Mouse (Mus musculus) layer of hippocampus, postnatal 36 days (tissue): ENCODE data around the gene Csnk2b. TPM values are rescaled to one million over a fixed set of nuclear protein-coding genes. Genes with fewer than 3 reads are reported as not detected.

Experiments
- DNase-seq, 2 experiments: peaks; one replicate each; pipeline ENCODE4 v3.0.0; 2022
- total RNA-seq, 2 experiments: library from RNA; stranded (reverse); gene quantifications; 2 replicates each; pipeline ENCODE4 v1.2.3; 2021

The Csnk2b gene
- total RNA-seq, 2 experiments from 2014 or later = 169 to 176 TPM

DNA sequence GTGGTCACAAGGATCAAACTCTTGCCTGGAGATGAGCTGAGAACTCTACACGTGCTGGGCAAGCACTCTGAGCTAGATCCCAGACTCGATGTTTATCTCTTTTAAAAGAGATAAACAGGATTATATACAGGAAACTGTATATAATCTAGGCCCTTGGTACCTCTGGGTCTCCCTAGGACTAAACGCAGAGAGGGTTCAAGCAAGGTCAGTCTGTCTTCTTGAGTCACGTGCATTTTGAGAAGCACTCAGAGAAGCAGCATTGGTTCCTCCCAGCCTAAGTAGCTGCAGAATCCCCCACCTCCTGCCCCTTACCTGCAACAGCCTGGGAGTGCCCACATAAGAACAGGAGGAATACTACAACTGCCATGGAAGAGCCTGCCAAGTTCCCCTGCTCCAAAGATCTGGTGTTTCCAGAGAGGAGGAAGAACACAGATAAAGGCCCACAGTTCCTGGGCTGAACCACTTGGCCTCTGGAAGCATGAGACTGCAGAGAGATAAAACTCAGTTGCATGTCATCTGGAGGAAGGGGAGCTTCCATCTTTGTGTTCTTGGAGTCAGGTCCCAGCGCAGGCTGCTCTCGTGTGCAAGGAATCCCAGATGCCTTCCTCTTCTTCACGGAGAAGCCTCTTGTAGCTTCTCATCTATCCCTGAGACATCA is 36.5 kb downstream of the Csnk2b start, which contains the start of gene Ly6g6f:
Gene Ly6g6f, minus strand, starts transcription at position 403 of the 658 bp plus-strand sequence.
- DNase-seq = no peak

DNA sequence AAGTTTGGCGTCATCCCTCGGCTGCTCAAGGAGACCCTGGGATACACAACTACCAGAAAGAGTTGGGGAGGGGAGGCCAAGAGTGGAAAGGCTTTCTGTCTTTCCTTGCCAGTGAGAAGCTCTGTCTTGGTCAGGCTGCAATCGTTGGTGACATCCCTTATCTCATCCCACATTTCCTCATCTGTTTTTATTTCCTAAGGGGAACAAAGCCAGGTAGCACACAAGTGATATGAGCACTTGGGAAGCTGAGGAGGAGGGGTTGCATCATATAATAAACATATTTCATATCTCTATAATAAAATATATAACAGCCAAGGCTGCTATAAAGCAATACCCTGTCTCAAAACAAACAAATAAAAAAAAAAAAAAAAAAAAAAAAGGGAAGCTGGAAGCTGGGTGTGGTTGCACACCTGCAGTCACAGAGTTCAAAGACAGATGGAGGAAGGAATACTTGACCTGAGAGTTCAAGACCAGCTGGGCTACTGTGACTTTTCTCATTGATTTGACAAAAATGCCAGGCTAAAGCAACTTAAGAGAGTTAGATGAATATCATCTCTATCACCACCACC is 37.8 kb downstream of the Csnk2b start:
- DNase-seq = no peak

GRCm38 (mm10) chr17:35082841-35083576 is 38.8 kb downstream of the Csnk2b start:
- DNase-seq = no peak

DNA sequence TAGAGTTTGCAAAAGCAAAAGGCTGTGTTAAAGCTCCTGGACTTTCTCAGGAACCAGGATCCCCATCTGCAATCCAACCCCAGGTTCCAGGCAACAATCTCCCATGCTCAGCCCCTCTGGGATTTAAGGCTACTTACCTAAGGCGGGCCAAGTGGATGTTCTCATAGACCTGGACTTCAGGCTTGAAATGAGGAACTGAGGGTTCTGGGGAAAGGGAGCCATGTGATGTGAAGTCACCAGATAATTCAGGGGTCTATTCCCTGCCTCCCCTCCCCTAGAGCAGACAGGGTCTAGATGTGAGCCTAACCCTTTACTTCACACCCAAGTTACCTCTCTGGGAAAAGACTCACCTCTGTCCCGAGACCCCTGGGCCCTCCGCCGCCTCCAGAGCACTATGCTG is 41.1 kb downstream of the Csnk2b start:
- DNase-seq = no peak

- DNase-seq = no peak
Observed at GRCm38 (mm10) chr17:35080248-35080647, 41.6 kb downstream of the Csnk2b start.

GRCm38 (mm10) chr17:35079778-35080177 is 42.1 kb downstream of the Csnk2b start:
- DNase-seq = no peak

DNA sequence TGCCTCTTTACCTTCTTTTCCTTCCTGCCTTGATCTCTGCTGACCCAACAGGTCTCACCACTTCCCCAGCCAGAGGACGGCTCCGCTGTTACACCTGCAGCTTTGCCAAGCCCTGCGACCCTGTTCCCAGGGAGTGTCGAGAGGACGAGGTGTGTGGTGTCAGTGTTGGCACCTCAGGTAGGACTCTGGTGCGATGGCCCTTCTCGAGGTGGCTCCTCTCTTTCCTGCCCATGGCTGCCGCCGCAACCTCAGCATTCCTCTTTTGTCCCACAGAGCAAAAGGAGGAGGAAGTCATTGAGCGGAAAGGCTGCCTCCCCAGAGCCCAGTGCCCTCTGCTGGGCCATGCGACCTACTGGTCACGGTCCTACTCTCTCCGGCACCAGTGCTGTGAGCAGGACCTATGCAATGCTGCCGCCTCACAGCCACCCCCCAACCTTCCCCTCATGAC is 44.0 kb downstream of the Csnk2b start, which contains the start of gene Ly6g6d:
Gene Ly6g6d, minus strand, starts transcription at position 280 of the 448 bp plus-strand sequence.
- no peak for DNase-seq

DNA sequence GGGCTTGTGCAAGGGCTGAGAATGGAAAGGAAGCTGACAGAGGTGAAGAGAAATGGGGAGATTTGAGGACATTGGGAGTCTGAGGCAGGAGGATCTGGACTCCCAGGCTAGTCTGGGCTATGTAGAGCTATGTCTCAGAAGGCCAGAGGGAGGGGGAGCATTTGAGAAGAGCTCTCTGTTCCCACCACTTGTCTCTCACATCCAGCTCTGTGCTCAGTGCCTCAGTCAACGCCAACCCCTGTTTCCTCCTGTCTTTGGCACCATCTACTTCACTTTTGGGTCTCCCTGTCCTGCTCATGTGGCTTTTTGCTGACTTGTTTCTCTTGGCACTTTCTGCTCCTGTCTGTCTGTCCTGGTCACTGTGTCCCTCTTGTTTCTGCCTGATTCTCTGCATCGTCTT is 44.6 kb downstream of the Csnk2b start:
- DNase-seq = no peak

DNA sequence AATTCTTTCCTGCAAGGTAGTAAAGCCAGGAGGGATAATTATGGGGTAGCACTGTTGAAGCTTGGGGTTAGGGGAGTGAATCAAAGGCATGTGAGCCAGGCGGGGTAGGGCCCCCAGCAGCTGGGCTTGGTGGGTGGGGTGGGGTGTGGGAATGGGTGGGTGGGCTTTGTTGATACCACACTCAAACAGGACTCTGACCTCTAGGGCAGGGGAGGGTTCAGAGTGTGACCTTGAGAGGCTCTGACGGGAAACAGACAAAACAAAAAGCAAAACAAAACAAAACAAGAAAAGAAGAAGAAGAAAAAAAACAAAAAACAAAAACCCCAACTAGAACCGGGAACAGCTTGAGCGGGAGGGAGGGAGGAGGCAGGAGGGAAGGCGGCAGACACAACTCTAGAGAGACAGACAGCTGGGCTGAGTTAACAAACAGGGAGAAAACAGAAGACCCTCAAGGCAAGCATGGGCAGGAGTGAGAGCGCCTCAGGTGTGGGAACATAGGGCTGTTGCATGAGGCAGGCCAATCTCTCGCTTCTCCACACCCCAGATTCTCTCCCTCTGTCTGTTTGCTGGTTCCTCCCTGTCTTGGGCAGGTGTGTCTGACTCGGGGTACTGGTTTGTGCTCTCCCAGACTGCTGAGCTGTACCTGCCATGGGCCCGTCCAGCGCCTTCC is 45.2 kb downstream of the Csnk2b start, which contains the start of gene Ly6g6e:
Gene Ly6g6e, plus strand, starts transcription at position 396 of the 670 bp plus-strand sequence.
- no peak for DNase-seq

GRCm38 (mm10) chr17:35074097-35074496 is 47.8 kb downstream of the Csnk2b start:
- no peak for DNase-seq

GRCm38 (mm10) chr17:35071454-35071853 is 50.4 kb downstream of the Csnk2b start:
- DNase-seq = no peak

DNA sequence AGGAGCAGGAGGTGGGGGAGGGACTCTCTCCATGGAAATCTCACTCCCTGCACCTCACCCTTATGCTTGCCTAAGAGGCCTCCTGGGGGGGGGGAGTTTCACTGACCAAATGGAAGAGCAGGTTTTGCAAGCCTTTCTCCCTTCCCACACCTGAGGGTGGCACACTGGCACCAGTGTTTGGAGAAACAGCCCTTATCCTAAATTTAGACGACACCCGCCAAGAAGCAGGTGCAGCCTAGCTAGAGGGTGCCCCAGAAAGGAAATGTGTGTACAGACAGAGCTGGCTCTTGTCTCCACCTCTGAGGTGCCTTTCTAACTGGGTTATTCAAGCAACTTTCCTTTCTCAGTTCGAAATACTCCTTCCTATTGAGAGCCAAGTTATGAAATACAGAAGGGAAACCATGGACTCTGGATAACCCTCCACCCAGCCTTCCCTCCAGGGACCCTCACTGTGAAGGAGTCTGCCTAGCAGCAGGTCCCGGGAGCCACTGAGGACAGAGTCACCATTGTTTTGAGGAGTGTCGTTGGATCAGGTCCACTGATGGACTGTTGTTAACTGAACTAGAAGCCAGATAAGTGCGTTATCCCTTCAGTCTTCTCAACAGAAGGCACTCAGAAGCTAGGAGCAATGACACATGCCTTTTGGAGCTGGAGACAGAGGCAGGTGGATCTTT is 51.2 kb downstream of the Csnk2b start:
- DNase-seq = no peak

DNA sequence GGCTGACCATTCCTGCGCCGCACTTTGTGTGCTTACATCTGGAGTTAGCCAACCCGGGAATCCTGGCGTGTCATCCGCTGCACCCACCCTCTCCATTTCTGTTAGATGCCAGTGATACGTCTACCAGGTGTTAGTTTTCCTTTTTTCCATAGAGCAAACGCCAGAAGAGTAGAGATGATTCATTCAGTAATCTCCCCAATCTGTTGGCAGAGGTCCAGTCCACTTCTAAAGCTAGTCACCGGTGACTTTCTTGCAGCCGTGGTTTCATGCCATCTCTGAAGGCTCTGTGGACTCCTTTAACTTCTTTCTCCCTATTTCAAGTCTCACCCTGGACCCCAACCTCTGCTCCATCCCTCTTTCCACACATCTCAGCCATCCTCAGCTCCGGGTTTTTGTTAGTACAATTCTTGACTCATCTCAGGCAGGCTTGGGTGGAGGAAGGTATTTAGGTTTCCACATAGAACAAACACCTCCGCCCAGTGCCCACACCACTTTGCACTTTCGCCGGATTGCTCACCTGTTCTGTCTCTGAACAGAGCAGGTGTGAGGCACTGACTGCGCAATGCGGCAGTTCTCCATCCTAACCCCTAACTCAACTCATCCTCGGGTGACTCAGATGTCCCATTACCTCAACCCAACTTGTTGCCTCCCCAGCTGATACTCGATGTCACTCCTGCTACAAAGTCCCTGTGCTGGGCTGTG is 53.5 kb downstream of the Csnk2b start:
- no peak for DNase-seq

Other genes starting within 250 kb of the Csnk2b start
- 1 to 10 TPM; 6.9 to 8.0 TPM for gene Zbtb12, start 242.6 kb downstream of the Csnk2b start, total RNA-seq
- gene Gm20547, start 240.0 kb downstream of the Csnk2b start, total RNA-seq = not detected
- gene C2, start 223.8 kb downstream of the Csnk2b start, total RNA-seq = 1 to 10 TPM in 1 of 2 experiments, under 1 TPM in 1; 0.22 to 2.0 TPM
- 100 to 1,000 TPM; 175 to 182 TPM for gene Ehmt2, start 223.6 kb downstream of the Csnk2b start, total RNA-seq
- under 1 TPM in 1 of 2 experiments, not detected in 1; 0.28 TPM for gene Slc44a4, start 207.6 kb downstream of the Csnk2b start, total RNA-seq
- gene Neu1, start 190.8 kb downstream of the Csnk2b start, total RNA-seq = 10 to 100 TPM; 37.6 to 41.2 TPM
- gene Hspa1b, start 162.8 kb downstream of the Csnk2b start, total RNA-seq = 10 to 100 TPM; 28.0 to 35.6 TPM
- gene Gm20481, start 152.1 kb downstream of the Csnk2b start, total RNA-seq = not detected
- 10 to 100 TPM; 19.1 to 26.6 TPM for gene Hspa1a, start 149.9 kb downstream of the Csnk2b start, total RNA-seq
- gene Hspa1l, start 149.3 kb downstream of the Csnk2b start, total RNA-seq = under 1 TPM; 0.42 to 0.48 TPM
- gene Lsm2, start 140.2 kb downstream of the Csnk2b start, total RNA-seq = 10 to 100 TPM; 17.3 to 19.1 TPM
- gene Vars, start 121.1 kb downstream of the Csnk2b start, total RNA-seq = 10 to 100 TPM; 45.1 to 50.1 TPM
- under 1 TPM; 0.22 to 0.33 TPM for gene Vwa7, start 105.5 kb downstream of the Csnk2b start, total RNA-seq
- under 1 TPM; 0.62 to 0.94 TPM for gene Sapcd1, start 94.0 kb downstream of the Csnk2b start, total RNA-seq
- under 1 TPM; 0.62 to 0.73 TPM for gene Msh5, start 75.3 kb downstream of the Csnk2b start, total RNA-seq
- gene Clic1, start 72.1 kb downstream of the Csnk2b start, total RNA-seq = 10 to 100 TPM in 1 of 2 experiments, 1 to 10 TPM in 1; 6.7 to 11.5 TPM
- gene Ddah2, start 63.0 kb downstream of the Csnk2b start, total RNA-seq = 10 to 100 TPM; 16.0 to 18.0 TPM
- not detected for gene Ly6g6c, start 56.7 kb downstream of the Csnk2b start, total RNA-seq
- not detected for gene Mpig6b, start 55.9 kb downstream of the Csnk2b start, total RNA-seq
- gene Ly6g6e, start 45.2 kb downstream of the Csnk2b start, total RNA-seq = 1 to 10 TPM; 3.6 to 5.4 TPM
- 1 to 10 TPM in 1 of 2 experiments, under 1 TPM in 1; 0.99 to 2.1 TPM for gene Ly6g6d, start 44.0 kb downstream of the Csnk2b start, total RNA-seq
- not detected for gene Ly6g6f, start 36.4 kb downstream of the Csnk2b start, total RNA-seq
- gene Abhd16a, start 32.8 kb downstream of the Csnk2b start, total RNA-seq = 100 to 1,000 TPM; 101 to 102 TPM
- gene Ly6g5c, start 13.8 kb downstream of the Csnk2b start, total RNA-seq = not detected
- gene Ly6g5b, start 6.6 kb downstream of the Csnk2b start, total RNA-seq = under 1 TPM in 1 of 2 experiments, not detected in 1; 0.70 TPM
- gene Gpank1, start 598 bp downstream of the Csnk2b start, total RNA-seq = 10 to 100 TPM; 13.0 to 15.2 TPM
- 10 to 100 TPM; 25.6 to 29.3 TPM for gene D17H6S53E, start 4.3 kb upstream of the Csnk2b start, total RNA-seq
- not detected for gene Apom, start 10.0 kb upstream of the Csnk2b start, total RNA-seq
- gene Bag6, start 13.1 kb upstream of the Csnk2b start, total RNA-seq = 100 to 1,000 TPM; 304 to 319 TPM
- 100 to 1,000 TPM; 315 to 340 TPM for gene Prrc2a, start 42.8 kb upstream of the Csnk2b start, total RNA-seq
- 10 to 100 TPM; 10.1 to 10.9 TPM for gene Aif1, start 54.0 kb upstream of the Csnk2b start, total RNA-seq
- gene Lst1, start 66.4 kb upstream of the Csnk2b start, total RNA-seq = 1 to 10 TPM; 7.1 to 7.7 TPM
- gene Ltb, start 72.4 kb upstream of the Csnk2b start, total RNA-seq = under 1 TPM in 1 of 2 experiments, not detected in 1; 0.30 TPM
- not detected for gene Tnf, start 80.0 kb upstream of the Csnk2b start, total RNA-seq
- gene Lta, start 83.3 kb upstream of the Csnk2b start, total RNA-seq = under 1 TPM; 0.28 to 0.42 TPM
- gene Gm16181, start 98.8 kb upstream of the Csnk2b start, total RNA-seq = not detected
- gene Atp6v1g2, start 111.6 kb upstream of the Csnk2b start, total RNA-seq = 100 to 1,000 TPM; 602 to 647 TPM
- gene Nfkbil1, start 113.7 kb upstream of the Csnk2b start, total RNA-seq = 10 to 100 TPM; 13.3 to 13.6 TPM
- gene Ddx39b, start 119.7 kb upstream of the Csnk2b start, total RNA-seq = 100 to 1,000 TPM; 220 to 232 TPM
- gene H2-D1, start 140.7 kb upstream of the Csnk2b start, total RNA-seq = 10 to 100 TPM; 13.4 to 18.0 TPM
- gene H2-Q1, start 198.4 kb upstream of the Csnk2b start, total RNA-seq = under 1 TPM in 1 of 2 experiments, not detected in 1; 0.20 TPM
- gene H2-Q2, start 220.2 kb upstream of the Csnk2b start, total RNA-seq = under 1 TPM in 1 of 2 experiments, not detected in 1; 0.37 TPM